Mouse (Mus musculus): ENCODE data around the gene Clic4. TPM values are rescaled to one million over a fixed set of nuclear protein-coding genes. Genes with fewer than 3 reads are reported as not detected.

Gene Clic4
- 170 and 179 TPM in 2 replicates for polyA plus RNA-seq (2015; fragmentation: Nextera tagmentation; extraction: Ambion mirVana)

DNA sequence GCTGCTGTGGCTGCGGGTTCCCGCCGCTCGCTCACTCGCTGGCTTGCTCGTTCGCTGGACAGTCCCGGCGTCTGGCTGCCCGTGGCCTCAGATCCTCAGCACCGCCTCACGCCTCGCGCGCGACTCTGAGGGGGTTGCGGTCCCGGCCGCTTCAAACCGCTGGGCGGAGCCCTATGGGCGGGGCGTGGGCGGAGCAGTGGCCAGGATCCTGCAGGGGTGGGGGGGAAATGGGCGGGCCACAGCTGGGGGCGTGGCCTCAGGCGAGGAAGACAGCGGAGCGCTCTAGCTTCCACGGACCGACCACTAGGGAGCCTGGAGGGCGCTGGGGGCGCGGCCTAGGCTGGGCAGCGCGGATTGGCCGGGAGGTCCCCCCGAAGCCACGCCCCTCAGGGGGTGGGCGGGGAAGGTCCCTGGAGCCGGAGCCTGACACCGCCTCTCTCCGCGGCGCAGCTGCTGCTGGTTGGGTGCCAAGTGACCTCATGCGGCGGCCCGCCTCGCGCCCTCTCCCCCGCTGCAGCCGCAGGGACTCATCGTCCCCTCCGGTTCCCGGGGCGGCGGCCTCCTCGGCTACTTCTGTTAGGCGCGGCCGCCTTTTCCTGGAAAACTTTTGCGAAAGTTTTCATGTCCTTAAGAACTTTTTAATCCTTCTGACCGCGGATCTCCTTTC is at the start of gene Clic4:
Clic4 (minus strand) TSS at position 175 of the 667 bp plus-strand sequence.
- Histone ChIP-seq H3K27ac (ENCODE audit: low read length) (peak within 1 kb of the TSS; percentile 94), H3K4me3 (ENCODE audit: low read length) (peak within 1 kb of the TSS; percentile 76), H3K4me1 (replicated peaks; ENCODE audit: control insufficient read depth, insufficient read depth, low read length) (peaks cover 26% of the 10 kb centered on the region), H3K4me2 (ENCODE audit: low read depth, low read length) (peak within 1 kb of the TSS; percentile 66), H3K36me3 (ENCODE audit: control insufficient read depth, insufficient read depth, low read length) (no peaks in the 10 kb centered on the region), H3K9me3 (ENCODE audit: control insufficient read depth, low read length) (no peaks in the 10 kb centered on the region), H3K9ac (ENCODE audit: low read length) (peak within 1 kb of the TSS; percentile 82), H3K27me3 (ENCODE audit: control insufficient read depth, insufficient read depth, low read depth, low read length) (no peaks in the 10 kb centered on the region)
- WGBS: 0% methylated on average over 56 of the region's 64 CpGs
- peak; percentile 98 for ATAC-seq (ENCODE audit: low read depth)

DNA sequence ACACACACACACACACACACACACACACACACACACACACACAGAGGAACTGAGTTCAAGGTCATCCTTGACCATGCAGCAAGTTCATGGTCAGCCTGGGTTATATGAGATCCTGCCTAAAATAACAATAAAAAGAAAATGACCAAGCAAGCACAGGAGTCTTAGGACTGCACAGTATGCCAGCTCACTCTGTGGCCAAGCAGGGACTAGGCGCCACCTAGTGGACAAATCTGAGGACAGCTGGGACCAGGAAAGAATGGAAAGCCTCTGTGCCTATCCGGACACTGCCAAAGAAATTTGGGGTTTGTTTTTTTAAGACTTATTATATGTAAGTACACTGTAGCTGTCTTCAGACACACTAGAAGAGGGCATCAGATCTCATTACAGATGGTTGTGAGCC is 45.4 kb upstream of the Clic4 start:
- peaks cover 5% of the 10 kb centered on the region for H3K9me3 ChIP-seq (ENCODE audit: control insufficient read depth, low read length)
- no peak overlapping the region for H3K4me2 ChIP-seq (ENCODE audit: low read depth, low read length)
- H3K4me3 ChIP-seq (ENCODE audit: low read length): no peak overlapping the region
- H3K4me1 ChIP-seq (replicated peaks; ENCODE audit: control insufficient read depth, insufficient read depth, low read length): peaks cover 15% of the 10 kb centered on the region
- no peak overlapping the region for H3K9ac ChIP-seq (ENCODE audit: low read length)
- H3K27ac ChIP-seq (ENCODE audit: low read length): no peak overlapping the region
- no peaks in the 10 kb centered on the region for H3K27me3 ChIP-seq (ENCODE audit: control insufficient read depth, insufficient read depth, low read depth, low read length)
- 17% methylated on average over 2 of the region's 2 CpGs for WGBS
- H3K36me3 ChIP-seq (ENCODE audit: control insufficient read depth, insufficient read depth, low read length): peaks cover 42% of the 10 kb centered on the region
- peak; percentile 60 for ATAC-seq (ENCODE audit: low read depth)

DNA sequence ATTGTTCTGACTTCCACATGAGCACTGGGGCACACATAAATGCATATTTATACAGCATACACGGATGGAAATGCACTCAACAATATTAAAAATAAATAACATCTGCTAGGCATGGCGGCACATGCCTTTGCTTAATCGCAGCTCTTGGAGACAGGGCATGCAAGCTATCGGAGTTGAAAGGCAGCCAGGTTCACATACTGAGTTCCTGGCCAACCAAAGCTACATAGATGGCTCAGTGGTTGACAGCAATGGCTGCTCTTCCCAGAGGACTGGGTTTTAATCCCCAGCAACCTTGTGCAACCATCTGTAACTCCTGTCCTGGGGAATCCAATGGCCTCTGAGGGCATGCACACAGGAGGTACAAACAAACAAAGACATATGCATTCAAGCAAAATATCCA is 44.9 kb upstream of the Clic4 start:
- H3K4me2 ChIP-seq (ENCODE audit: low read depth, low read length): no peak overlapping the region
- H3K4me1 ChIP-seq (replicated peaks; ENCODE audit: control insufficient read depth, insufficient read depth, low read length): peaks cover 19% of the 10 kb centered on the region
- H3K27me3 ChIP-seq (ENCODE audit: control insufficient read depth, insufficient read depth, low read depth, low read length): no peaks in the 10 kb centered on the region
- no peak overlapping the region for H3K9ac ChIP-seq (ENCODE audit: low read length)
- 84% methylated on average over 4 of the region's 4 CpGs for WGBS
- ATAC-seq (ENCODE audit: low read depth): no peak
- H3K4me3 ChIP-seq (ENCODE audit: low read length): no peak overlapping the region
- peaks cover 38% of the 10 kb centered on the region for H3K36me3 ChIP-seq (ENCODE audit: control insufficient read depth, insufficient read depth, low read length)
- H3K27ac ChIP-seq (ENCODE audit: low read length): no peak overlapping the region
- H3K9me3 ChIP-seq (ENCODE audit: control insufficient read depth, low read length): peaks cover 5% of the 10 kb centered on the region

DNA sequence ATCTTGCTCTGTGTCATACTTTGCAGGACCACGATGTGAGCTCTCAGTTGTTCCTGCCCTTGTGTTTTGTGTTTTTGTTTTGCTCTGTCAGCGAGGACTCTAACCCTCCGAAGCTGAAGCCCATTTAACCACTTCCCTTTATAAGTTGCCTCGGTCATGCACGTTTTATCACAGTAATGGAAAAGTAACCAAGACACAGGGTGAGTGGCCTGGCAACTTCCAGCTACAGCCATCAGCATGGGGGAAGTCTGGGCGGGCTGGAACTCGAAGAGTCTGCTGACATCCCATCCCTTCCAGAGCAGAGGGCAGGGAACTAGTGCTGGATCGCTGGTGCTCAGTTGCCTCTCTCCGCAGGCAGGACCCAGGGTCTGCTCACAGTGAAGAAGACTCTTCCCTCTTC is 42.7 kb upstream of the Clic4 start:
- H3K9me3 ChIP-seq (ENCODE audit: control insufficient read depth, low read length): peaks cover 5% of the 10 kb centered on the region
- no peak overlapping the region for H3K4me2 ChIP-seq (ENCODE audit: low read depth, low read length)
- peaks cover 20% of the 10 kb centered on the region for H3K36me3 ChIP-seq (ENCODE audit: control insufficient read depth, insufficient read depth, low read length)
- H3K27me3 ChIP-seq (ENCODE audit: control insufficient read depth, insufficient read depth, low read depth, low read length): no peaks in the 10 kb centered on the region
- no peak overlapping the region for H3K27ac ChIP-seq (ENCODE audit: low read length)
- ATAC-seq (ENCODE audit: low read depth): no peak
- H3K9ac ChIP-seq (ENCODE audit: low read length): no peak overlapping the region
- no peak overlapping the region for H3K4me3 ChIP-seq (ENCODE audit: low read length)
- H3K4me1 ChIP-seq (replicated peaks; ENCODE audit: control insufficient read depth, insufficient read depth, low read length): peaks cover 24% of the 10 kb centered on the region
- 95% methylated on average over 9 of the region's 9 CpGs for WGBS

DNA sequence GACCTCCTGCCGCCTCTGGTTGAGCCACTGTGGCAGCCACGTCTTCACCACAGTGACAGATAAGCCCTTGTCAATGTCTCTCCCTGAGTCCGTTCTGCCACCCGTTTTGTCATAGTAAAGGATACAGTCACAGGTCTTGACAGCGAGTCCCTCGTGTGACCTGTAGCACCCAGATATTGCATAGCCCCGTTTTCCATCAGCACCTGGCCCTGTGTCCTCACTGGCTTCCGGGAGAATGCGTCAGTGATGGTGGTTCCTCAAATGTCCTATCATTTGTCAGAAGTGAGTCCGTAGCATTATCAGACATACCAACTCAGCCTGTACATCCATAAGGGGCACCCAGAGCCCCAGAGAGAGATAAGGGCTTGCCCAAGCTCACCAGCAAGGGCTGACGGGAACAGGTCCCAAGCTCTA is 41.8 kb upstream of the Clic4 start:
- peaks cover 24% of the 10 kb centered on the region for H3K4me1 ChIP-seq (replicated peaks; ENCODE audit: control insufficient read depth, insufficient read depth, low read length)
- ATAC-seq (ENCODE audit: low read depth): no peak
- H3K9ac ChIP-seq (ENCODE audit: low read length): no peak overlapping the region
- WGBS: 71% methylated on average over 11 of the region's 11 CpGs
- peak overlapping the region; percentile 98 for H3K27ac ChIP-seq (ENCODE audit: low read length)
- no peaks in the 10 kb centered on the region for H3K27me3 ChIP-seq (ENCODE audit: control insufficient read depth, insufficient read depth, low read depth, low read length)
- H3K9me3 ChIP-seq (ENCODE audit: control insufficient read depth, low read length): peaks cover 5% of the 10 kb centered on the region
- H3K4me3 ChIP-seq (ENCODE audit: low read length): no peak overlapping the region
- H3K36me3 ChIP-seq (ENCODE audit: control insufficient read depth, insufficient read depth, low read length): peaks cover 19% of the 10 kb centered on the region
- no peak overlapping the region; the same call in 1 of the 2 replicates for H3K4me2 ChIP-seq (ENCODE audit: low read depth, low read length)

DNA sequence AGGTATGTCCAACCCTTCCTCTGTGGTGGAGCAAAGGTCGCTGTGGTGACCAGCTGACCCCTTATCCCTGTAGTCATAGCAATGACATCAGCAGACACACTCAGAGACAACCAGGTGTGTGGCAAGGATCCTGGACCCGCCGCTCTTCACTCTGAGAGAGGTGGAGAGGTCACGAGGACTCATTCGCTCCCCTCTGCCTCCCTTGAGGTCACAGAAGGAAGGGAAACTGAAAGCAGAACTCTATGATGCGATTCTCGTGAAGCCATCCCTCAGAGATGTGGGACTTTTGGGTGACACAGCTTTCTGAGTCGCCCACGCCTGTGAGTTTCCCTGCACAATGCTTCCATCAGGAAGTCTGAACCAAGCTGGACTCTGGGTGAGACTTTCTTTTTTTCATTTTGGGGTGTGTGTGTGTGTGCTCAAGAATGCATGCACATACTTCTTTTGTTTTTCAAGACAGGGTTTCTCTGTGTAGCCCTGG is 41.2 kb upstream of the Clic4 start:
- Histone ChIP-seq H3K9ac (ENCODE audit: low read length) (no peak overlapping the region), H3K4me2 (ENCODE audit: low read depth, low read length) (peak overlapping the region; percentile 46), H3K9me3 (ENCODE audit: control insufficient read depth, low read length) (peaks cover 5% of the 10 kb centered on the region), H3K27me3 (ENCODE audit: control insufficient read depth, insufficient read depth, low read depth, low read length) (no peaks in the 10 kb centered on the region), H3K4me1 (replicated peaks; ENCODE audit: control insufficient read depth, insufficient read depth, low read length) (peaks cover 24% of the 10 kb centered on the region), H3K36me3 (ENCODE audit: control insufficient read depth, insufficient read depth, low read length) (peaks cover 15% of the 10 kb centered on the region), H3K4me3 (ENCODE audit: low read length) (no peak overlapping the region), H3K27ac (ENCODE audit: low read length) (peak overlapping the region; percentile 98)
- ATAC-seq (ENCODE audit: low read depth): no peak
- 55% methylated on average over 9 of the region's 9 CpGs for WGBS

DNA sequence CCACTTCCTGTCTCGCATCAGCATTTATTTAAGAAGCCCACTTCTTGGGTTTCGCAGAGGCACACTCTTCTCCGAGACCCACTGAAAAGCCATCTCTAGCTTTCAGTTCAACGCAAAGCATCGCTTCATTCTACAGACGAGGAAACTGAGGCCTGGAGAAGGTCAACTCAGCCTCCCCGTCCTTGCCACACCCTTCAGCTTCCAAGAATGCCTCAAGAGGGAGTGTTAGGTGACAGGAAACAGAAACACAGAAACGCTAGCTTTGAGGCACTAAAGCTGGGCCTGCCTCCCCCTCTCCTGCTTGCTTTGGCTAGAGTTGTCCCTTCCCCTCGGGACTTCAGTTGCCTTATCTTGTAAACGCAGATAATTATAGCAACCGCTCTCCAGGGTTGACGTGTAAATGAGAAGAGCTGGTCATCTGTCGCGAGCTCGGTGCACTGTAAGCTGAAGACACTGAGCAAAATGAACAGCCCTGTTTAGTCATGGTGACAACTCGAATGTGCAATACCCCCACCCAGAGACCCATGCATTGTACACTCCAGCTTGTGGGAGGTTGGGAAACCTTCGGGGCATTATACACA is 40.6 kb upstream of the Clic4 start:
- H3K27ac ChIP-seq (ENCODE audit: low read length): peak overlapping the region; percentile 98
- H3K9ac ChIP-seq (ENCODE audit: low read length): peak overlapping the region; percentile 45
- H3K27me3 ChIP-seq (ENCODE audit: control insufficient read depth, insufficient read depth, low read depth, low read length): no peaks in the 10 kb centered on the region
- peaks cover 10% of the 10 kb centered on the region for H3K36me3 ChIP-seq (ENCODE audit: control insufficient read depth, insufficient read depth, low read length)
- WGBS: 27% methylated on average over 17 of the region's 17 CpGs
- peak overlapping the region; percentile 15; the same call in 1 of the 2 replicates for H3K4me3 ChIP-seq (ENCODE audit: low read length)
- peak overlapping the region; percentile 46 for H3K4me2 ChIP-seq (ENCODE audit: low read depth, low read length)
- peaks cover 5% of the 10 kb centered on the region for H3K9me3 ChIP-seq (ENCODE audit: control insufficient read depth, low read length)
- peaks cover 24% of the 10 kb centered on the region for H3K4me1 ChIP-seq (replicated peaks; ENCODE audit: control insufficient read depth, insufficient read depth, low read length)
- ATAC-seq (ENCODE audit: low read depth): peak; percentile 79

DNA sequence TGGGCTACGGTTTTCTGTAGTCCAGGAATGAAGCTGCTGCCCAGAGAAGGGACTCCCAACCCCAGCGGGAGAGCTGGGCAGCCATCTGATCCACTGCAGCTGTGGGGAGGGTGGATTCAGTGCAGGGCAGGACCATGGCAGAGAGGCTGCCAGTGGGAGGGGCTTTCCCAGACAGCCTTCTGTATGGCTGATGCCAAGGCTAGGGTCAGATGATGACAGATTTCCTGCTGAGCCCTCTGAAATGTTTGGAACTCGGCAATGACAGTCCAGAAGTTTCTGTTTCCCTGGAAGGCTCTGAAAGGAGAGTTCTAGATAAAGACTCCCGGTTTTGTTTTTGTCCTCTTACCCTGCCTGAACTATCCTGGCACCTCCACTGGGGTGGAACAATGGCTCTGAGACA is 40.1 kb upstream of the Clic4 start:
- Histone ChIP-seq H3K4me1 (replicated peaks; ENCODE audit: control insufficient read depth, insufficient read depth, low read length) (peaks cover 24% of the 10 kb centered on the region), H3K4me3 (ENCODE audit: low read length) (peak overlapping the region; percentile 15; the same call in 1 of the 2 replicates), H3K27ac (ENCODE audit: low read length) (peak overlapping the region; percentile 98), H3K36me3 (ENCODE audit: control insufficient read depth, insufficient read depth, low read length) (peaks cover 10% of the 10 kb centered on the region), H3K4me2 (ENCODE audit: low read depth, low read length) (peak overlapping the region; percentile 46), H3K9me3 (ENCODE audit: control insufficient read depth, low read length) (peaks cover 5% of the 10 kb centered on the region), H3K9ac (ENCODE audit: low read length) (peak overlapping the region; percentile 45), H3K27me3 (ENCODE audit: control insufficient read depth, insufficient read depth, low read depth, low read length) (no peaks in the 10 kb centered on the region)
- WGBS: 16% methylated on average over 4 of the region's 4 CpGs
- ATAC-seq (ENCODE audit: low read depth): peak; percentile 91

DNA sequence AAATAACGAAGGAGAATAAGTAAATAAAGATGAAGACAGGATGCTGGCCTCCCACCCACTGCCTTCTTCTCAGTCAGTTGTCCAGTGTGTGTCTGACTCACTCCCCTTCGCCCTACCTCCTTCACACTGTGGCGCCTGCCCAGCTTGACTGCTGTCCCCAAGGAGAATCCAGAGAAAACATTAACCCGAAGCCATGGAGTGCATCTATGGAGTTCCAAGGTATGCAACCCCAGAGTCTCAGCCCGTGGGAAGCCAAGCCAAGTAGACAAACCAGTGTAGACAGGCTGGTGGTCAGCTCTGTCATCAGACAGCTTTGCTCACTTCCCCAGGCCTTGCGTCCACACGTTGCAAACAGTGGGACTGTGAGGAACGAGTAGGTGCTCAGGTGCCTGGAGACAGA is 37.8 kb upstream of the Clic4 start:
- Histone ChIP-seq H3K9ac (ENCODE audit: low read length) (no peak overlapping the region), H3K4me3 (ENCODE audit: low read length) (no peak overlapping the region), H3K9me3 (ENCODE audit: control insufficient read depth, low read length) (peaks cover 4% of the 10 kb centered on the region), H3K4me1 (replicated peaks; ENCODE audit: control insufficient read depth, insufficient read depth, low read length) (peaks cover 31% of the 10 kb centered on the region), H3K4me2 (ENCODE audit: low read depth, low read length) (no peak overlapping the region), H3K27ac (ENCODE audit: low read length) (no peak overlapping the region), H3K27me3 (ENCODE audit: control insufficient read depth, insufficient read depth, low read depth, low read length) (no peaks in the 10 kb centered on the region), H3K36me3 (ENCODE audit: control insufficient read depth, insufficient read depth, low read length) (peaks cover 8% of the 10 kb centered on the region)
- WGBS: 67% methylated on average over 8 of the region's 8 CpGs
- no peak for ATAC-seq (ENCODE audit: low read depth)
